Mouse (Mus musculus): ENCODE measurements around the gene Tfb1m. TPM values are rescaled to one million over a fixed set of nuclear protein-coding genes. Genes with fewer than 3 reads are reported as not detected.
A peak's percentile ranks its signal among the peaks of the same experiment; 100 is the strongest.

Gene Tfb1m
- polyA plus RNA-seq, 1 experiment, result 35.6 TPM

GRCm38 (mm10) chr17:3481576-3482575 lies 75.7 kb downstream of the Tfb1m start:
- H3K4me1 ChIP-seq (ENCODE audit: control insufficient read depth, insufficient read depth, low read length), result no peaks in the 10 kb centered on the region
- H3K27ac ChIP-seq (ENCODE audit: insufficient read depth, low read length), result no peak overlapping the region
- TF ChIP-seq CTCF (IDR thresholded peaks at IDR 0.05; ENCODE audit: low read depth, low read length) (peak; percentile 7), POLR2A (IDR thresholded peaks at IDR 0.05; ENCODE audit: insufficient read depth, low read length) (no peak), EP300 (IDR thresholded peaks at IDR 0.05; ENCODE audit: insufficient read depth, low read depth, low read length) (no peak)
- H3K36me3 ChIP-seq (ENCODE audit: control insufficient read depth, insufficient read depth, low read length, poor library complexity, severe bottlenecking), result no peaks in the 10 kb centered on the region
- H3K9ac ChIP-seq (ENCODE audit: low read depth, poor library complexity, severe bottlenecking), result no peak overlapping the region
- H3K27me3 ChIP-seq (ENCODE audit: control insufficient read depth, insufficient read depth, low read length, poor library complexity, severe bottlenecking), result no peaks in the 10 kb centered on the region
- H3K4me3 ChIP-seq (ENCODE audit: low read depth, low read length), result no peak overlapping the region
- H3K9me3 ChIP-seq (replicated peaks; ENCODE audit: control insufficient read depth, insufficient read depth, low read length, poor library complexity, severe bottlenecking), result no peaks in the 10 kb centered on the region

DNA sequence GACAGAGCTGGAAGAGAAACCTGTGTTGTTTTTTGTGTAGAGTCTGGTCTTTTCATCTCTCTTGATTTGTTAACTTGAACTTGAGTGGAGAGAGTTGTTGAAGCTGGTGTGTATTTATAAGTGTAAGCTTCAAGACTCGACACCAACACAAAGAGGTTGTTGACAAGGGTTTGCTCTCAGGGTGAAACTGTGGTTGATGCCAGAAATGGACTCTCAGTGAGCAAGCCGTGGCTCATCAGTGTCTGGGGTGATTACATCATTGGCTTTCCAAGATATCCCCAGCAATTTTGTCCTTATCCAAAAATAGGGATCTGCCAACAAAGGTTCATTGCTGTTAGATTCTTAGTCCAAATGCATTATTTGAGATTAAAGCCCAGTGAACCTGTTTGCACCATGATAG lies 81.0 kb downstream of the Tfb1m start:
- no peaks in the 10 kb centered on the region for H3K36me3 ChIP-seq (ENCODE audit: control insufficient read depth, insufficient read depth, low read length, poor library complexity, severe bottlenecking)
- H3K9ac ChIP-seq (ENCODE audit: low read depth, poor library complexity, severe bottlenecking), result no peak overlapping the region
- H3K27ac ChIP-seq (ENCODE audit: insufficient read depth, low read length), result no peak overlapping the region
- H3K4me1 ChIP-seq (ENCODE audit: control insufficient read depth, insufficient read depth, low read length), result no peaks in the 10 kb centered on the region
- TF ChIP-seq CTCF (IDR thresholded peaks at IDR 0.05; ENCODE audit: low read depth, low read length) (no peak), EP300 (IDR thresholded peaks at IDR 0.05; ENCODE audit: insufficient read depth, low read depth, low read length) (no peak), POLR2A (IDR thresholded peaks at IDR 0.05; ENCODE audit: insufficient read depth, low read length) (no peak)
- H3K4me3 ChIP-seq (ENCODE audit: low read depth, low read length), result no peak overlapping the region
- H3K27me3 ChIP-seq (ENCODE audit: control insufficient read depth, insufficient read depth, low read length, poor library complexity, severe bottlenecking), result no peaks in the 10 kb centered on the region
- no peaks in the 10 kb centered on the region for H3K9me3 ChIP-seq (replicated peaks; ENCODE audit: control insufficient read depth, insufficient read depth, low read length, poor library complexity, severe bottlenecking)

DNA sequence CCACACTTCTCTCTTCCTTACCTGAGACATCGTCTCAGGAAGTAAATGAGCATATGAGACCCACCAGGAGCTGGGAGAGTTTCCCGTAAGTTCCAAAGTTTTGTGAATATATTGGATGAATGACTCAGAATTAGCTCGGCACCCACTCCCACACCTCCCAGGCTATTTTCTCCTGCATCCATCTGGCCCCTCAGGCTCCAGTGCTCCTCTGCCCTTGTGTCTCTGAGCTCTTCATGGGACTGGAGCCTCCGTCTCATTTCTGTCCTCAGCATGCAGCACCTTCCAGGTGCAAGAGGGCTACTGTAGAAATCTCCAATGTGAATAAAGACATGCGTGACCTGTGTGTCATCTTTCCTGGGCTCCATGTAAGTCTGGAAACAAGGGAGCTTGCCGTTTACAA lies 85.6 kb downstream of the Tfb1m start:
- TF ChIP-seq CTCF (IDR thresholded peaks at IDR 0.05; ENCODE audit: low read depth, low read length) (no peak), POLR2A (IDR thresholded peaks at IDR 0.05; ENCODE audit: insufficient read depth, low read length) (no peak), EP300 (IDR thresholded peaks at IDR 0.05; ENCODE audit: insufficient read depth, low read depth, low read length) (no peak)
- no peak overlapping the region for H3K9ac ChIP-seq (ENCODE audit: low read depth, poor library complexity, severe bottlenecking)
- H3K9me3 ChIP-seq (replicated peaks; ENCODE audit: control insufficient read depth, insufficient read depth, low read length, poor library complexity, severe bottlenecking), result no peaks in the 10 kb centered on the region
- H3K36me3 ChIP-seq (ENCODE audit: control insufficient read depth, insufficient read depth, low read length, poor library complexity, severe bottlenecking), result no peaks in the 10 kb centered on the region
- H3K27ac ChIP-seq (ENCODE audit: insufficient read depth, low read length), result no peak overlapping the region
- no peaks in the 10 kb centered on the region for H3K27me3 ChIP-seq (ENCODE audit: control insufficient read depth, insufficient read depth, low read length, poor library complexity, severe bottlenecking)
- H3K4me1 ChIP-seq (ENCODE audit: control insufficient read depth, insufficient read depth, low read length), result no peaks in the 10 kb centered on the region
- no peak overlapping the region for H3K4me3 ChIP-seq (ENCODE audit: low read depth, low read length)

Other genes starting within 250 kb of the Tfb1m start
- 1.9 and 2.5 TPM in 2 replicates for gene Tiam2, start 231.2 kb downstream of the Tfb1m start, polyA plus RNA-seq (2011; ENCODE audit: insufficient read depth, insufficient read length, low read depth, missing spikeins)
- not detected in 2 replicates for gene Cldn20, start 25.2 kb downstream of the Tfb1m start, polyA plus RNA-seq (2011; ENCODE audit: insufficient read depth, insufficient read length, low read depth, missing spikeins)
- not detected in 2 replicates for gene Nox3, start 138.5 kb upstream of the Tfb1m start, polyA plus RNA-seq (2011; ENCODE audit: insufficient read depth, insufficient read length, low read depth, missing spikeins)

Data from ES-Bruce4 (cell line).